Mouse (Mus musculus): ENCODE results near the gene Dock9.

Dock9 gene

DNA sequence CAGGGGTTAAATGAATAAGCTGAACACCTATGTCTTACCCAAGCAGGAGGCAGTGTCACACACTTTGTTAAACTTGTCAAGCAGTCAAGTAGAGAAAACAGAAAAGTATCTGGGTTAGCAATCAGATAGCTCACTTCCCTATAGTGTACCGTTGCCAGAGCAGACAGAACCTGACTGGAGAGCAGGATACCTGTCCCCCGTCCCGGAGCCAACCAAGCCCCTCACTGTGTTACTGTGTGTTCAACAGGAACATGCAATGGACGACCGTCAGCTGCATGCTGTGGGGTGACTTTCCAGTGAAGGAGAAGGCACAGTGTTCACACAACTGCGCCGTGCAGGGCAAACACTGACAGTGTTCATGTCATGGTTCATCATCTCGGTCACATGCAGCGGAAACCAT is 205.3 kb downstream of the Dock9 start:
- no peak for DNase-seq (ENCODE audit: low read depth, low spot score)

DNA sequence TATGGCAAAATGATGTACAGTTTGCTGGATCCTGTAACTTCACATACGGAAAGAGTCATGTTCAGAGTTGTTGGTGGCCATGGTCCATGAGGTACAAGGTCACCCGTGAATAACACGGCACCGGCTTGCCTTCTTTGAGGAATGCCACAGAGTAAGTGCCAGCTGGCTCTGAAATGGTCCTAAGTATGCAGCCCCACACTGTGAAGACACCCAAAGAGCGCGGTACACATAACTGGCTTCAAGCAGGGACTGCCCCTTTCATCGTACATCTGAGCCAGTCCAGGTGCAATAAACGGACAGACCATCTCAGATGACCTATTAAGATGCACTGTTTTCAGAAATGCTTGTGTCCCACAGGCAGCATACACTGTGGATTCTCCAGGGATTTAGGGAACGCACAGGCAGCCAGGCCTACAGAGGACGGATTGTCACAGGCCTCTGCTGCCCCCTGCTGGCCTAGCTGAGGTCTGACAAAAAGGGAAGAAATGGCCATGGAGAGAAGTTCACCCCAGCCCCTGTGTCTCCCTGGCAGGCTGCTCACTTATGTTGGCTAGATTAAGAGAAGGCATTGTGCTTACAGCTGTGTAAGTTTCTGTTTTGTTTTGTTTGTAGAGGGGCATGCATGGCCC is 208.4 kb downstream of the Dock9 start:
- DNase-seq (ENCODE audit: low read depth, low spot score): peak; percentile 79

DNA sequence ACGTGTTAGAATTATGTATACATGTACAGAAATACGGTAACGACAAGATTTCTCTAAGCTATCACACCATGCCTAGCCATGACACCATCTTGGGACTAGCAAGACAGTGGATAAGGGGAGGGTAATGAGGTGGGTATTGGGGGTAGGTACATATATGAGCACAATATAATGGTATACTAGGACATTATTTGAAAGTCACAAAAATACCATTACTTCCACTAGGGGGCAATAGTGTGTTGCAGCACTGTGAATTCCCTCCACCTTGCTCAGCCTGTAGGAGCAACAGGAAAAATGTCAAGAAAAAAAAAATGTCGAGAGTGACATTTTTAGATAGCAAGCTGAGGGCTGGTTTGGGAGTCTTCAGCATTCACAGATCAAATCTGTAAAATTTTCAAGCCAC is 209.2 kb downstream of the Dock9 start:
- DNase-seq (ENCODE audit: low read depth, low spot score): peak; percentile 60

DNA sequence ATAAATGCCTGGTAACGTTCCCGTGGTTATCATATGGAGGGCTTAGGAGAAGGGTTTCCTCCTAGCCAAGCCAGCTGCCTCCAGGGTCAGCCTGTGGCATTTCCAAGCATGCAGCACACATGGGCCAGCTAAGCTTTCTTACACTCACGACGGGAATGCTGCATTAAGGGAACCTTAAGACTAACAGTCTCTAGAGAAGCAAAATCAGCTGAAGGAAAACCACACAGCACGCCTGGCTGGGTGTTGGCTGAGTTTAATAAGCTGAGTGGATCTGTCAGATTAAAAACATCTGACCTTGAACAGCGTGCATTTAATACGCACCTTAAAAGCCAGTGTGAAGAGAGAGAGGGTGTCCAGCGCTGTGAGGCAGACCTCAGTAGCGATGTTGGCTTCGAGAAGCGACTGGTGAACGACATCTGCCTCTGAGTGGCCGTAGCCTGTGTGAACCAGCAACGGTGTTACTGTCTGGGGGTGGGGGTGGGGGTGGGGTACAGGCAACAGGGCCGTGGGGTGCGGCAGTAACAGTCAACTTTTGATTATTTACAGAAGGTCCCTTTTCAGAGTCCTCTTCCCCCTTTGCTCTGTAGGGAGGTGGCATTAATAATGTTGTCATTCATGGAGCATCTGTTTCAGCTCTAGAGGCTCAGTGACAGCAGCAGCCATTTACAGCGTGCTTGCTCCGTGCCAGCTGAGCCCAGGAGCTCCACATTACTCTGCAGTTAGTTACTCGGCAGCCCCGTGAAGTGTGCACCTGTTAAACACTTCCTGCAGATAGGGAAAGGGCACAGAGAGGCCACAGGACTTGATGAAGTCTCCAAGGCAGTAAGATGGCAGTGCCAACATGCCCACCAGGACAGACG is 211.5 kb downstream of the Dock9 start:
- no peak for DNase-seq (ENCODE audit: low read depth, low spot score)

DNA sequence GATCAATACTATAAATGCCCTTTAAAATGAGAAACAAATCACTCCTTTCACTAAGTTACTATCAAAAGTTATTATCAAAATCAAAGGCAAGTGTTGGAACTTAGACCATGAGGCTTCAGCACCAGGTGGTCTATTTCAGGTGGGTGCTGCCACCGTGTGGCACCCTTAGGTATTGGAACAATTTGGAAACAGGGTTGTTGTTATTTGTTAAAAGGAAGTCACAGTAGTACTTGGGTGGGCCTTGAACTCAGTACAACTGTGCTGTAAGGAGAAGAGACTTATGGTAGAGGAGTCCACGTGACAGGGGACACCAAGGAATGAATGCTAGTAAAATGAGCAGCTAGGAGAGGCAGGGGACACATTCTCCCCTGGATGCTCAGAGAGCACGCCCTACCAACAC is 218.6 kb downstream of the Dock9 start:
- peak; percentile 70 for DNase-seq (ENCODE audit: low read depth, low spot score)

DNA sequence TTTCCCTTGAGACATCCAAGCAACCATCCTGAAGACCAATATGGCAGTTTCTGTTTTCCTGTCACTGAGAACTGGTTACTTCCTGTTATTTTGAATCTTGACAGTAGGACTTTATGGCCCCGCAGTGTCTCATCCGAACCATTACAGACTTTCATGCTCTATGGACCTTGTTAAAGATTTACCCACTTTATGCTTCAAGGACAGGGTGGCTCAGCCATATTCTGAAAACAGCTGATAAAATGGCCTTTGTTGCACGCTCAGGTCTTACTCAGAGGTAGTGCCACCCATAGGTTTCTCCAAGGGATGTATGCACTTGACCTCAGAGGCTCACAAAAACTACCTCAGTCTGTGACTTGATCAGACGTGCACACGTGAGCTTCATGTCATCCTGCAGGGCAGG is 224.2 kb downstream of the Dock9 start:
- no peak for DNase-seq (ENCODE audit: low read depth, low spot score)

DNA sequence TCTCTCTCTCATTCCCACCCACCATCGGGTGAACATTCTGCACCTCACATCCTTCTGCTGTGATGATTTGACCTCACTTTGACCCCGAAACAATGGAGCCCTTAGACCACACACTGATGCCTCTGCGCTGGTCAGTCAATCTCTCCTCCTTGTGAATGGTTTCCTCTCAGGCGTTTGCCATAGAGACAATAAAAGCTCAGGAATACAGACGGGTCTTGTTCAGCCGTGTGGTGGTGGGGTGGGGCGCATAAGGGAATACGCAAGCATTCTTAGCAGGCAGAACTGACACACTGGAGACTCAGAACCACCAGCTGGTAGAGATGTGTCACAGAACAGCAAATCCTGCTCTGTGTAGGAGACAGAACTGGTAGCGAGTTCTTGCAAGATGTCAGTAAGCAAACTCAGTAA is 230.8 kb downstream of the Dock9 start:
- DNase-seq (ENCODE audit: low read depth, low spot score): no peak

DNA sequence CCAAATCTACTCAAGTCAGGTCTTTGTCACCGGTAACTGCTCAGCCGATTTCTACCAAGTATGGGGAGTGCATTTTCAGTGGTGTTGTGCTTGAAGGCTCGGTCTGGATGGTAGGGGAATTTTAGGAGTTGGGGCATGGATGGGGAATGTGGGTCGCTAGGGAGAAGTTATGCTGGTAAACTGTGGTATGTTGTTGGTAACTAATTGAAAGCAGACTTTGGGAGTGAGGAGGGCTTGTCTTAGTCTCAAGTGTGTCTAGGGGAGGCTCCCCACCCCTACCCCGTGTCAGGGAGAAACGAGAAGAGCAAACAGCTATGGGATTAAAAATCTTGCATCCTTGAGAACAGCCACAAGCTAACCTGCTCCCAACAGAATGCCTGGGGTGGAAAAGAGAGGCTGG is 231.7 kb downstream of the Dock9 start:
- DNase-seq (ENCODE audit: low read depth, low spot score): no peak

DNA sequence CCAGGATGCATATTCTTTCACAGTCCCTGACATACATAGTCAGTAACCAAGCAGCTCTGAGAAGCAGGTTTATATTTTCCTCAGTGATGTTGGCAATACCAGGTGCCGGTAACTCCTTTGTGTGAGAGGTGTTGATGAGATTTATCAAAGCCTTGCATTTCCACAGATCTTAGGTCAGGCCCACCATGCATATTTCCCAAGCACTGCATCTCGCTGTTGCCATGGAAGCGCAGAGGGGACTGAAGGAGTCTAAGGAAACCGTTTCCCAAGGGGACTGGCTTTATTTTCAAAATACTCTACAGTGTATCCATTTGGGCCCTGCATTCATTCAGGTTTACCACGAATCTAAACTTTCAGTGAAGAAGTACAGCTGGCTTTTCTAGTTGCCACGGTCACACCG is 233.0 kb downstream of the Dock9 start:
- no peak for DNase-seq (ENCODE audit: low read depth, low spot score)

DNA sequence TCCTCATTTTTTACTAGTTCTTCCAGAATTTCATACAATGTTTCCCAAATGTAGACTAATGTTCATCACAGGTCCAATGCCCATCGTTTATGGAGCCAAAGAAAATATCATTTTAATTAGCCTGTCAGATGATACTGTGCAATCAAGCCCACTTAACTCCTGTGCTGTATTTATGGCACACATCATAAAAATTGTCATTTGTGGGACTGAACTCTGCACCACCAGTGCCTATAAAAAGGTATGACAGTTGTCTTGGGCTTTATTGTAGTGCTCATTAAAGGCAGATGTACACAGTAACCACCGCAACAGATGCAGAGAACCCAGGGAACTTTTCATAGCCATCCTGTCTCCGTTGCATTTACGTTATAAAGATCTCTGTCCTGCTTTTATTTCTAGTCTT is 233.7 kb downstream of the Dock9 start:
- no peak for DNase-seq (ENCODE audit: low read depth, low spot score)

DNA sequence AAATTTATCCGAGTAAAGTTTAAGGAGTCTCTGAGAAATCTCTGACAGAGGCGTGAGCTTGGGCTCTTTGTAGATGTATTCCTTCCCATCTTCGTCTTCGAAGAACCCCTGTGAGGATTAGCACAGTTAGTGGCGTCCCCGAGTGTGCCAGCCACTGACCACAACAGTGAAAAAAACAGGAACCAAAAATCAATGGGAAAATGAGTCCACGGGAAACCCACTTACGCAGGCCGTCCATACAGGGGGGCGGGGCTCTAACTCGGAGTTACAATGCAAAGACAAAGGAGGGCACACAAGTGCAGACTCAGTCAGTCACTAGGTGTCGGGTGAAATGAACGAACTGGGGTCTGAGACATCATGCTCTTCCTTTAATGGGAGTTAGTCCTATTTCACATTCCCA is 238.6 kb downstream of the Dock9 start:
- no peak for DNase-seq (ENCODE audit: low read depth, low spot score)

DNA sequence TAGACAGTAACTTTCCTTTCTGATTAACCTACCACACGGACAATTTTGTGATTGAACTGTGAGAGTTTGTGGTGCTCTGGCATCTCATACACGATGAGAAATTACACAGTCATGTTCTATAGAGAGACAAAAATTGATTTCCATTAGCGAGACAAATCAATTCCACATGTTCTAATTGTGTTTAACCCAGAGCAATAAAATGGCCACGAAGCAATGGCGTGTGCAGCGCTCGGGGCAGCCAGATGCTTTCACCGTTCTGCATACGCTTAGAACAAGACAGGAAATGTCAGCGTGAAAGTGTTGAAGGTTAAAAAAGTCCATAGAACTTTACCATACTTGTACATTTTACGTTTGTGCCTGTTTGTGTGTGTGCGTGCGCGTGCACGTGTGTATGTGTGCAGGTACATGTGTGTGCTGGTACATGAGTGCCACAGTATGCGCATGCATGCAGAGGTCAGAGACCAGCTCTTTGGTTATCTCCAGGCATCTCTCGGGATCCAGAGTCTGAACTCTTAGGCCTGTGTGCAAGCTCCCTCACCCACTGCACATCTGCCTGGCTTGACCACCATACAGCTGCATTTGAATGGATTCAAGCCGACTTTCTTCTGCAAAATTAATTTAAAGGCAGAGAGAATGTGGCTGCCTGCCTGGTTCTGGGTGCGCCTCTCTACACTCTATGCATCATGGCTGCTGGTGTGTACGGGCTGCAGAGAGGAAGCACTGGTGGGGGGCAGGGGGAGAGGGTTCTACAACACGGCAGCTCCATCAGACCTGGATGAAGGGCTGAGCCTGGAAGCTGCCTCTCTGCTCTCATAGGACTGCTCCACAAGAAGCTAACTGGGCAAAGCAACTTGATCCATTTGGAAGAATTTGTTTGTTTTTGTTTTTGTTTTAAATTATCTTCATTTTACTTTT is 241.0 kb downstream of the Dock9 start:
- DNase-seq (ENCODE audit: low read depth, low spot score): no peak

DNA sequence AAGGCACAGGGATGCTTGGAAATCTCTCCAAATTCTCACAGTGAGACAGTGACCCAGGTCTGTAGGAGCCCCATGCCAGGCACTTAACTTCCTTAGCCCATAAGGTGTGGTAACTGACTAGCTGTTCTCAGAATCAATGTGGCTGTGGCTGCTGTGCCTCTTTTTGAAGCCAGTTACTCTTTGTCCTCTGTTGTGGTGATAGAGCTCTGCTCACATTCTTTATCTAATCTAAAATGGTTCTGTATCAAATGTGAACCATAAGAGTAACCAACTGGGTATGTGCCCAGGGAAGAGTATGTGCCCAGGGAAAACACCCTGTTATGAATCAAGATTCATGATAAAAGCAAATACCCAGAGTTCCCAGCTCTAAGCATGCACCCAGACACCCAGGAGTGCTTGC is 243.9 kb downstream of the Dock9 start:
- DNase-seq (ENCODE audit: low read depth, low spot score): no peak

DNA sequence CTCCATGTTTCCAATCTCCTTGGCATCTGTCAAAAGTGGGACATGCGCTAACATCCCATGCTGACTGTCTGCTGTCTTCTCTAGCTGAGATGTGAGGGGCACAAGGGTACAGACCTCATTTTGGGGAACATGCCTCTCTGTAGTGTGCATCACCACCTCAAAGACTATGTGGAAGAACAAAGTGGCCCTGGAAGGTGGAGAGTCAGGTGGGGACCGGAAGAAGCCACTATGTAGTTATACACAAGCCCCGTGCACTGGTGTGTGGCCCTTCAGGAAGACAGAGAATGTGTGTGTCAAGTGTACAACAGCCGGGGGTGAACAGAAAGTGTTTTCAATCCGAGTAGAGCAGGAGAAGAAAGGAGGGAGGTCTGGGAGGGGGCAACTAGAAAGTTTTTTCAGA is 245.1 kb downstream of the Dock9 start:
- DNase-seq (ENCODE audit: low read depth, low spot score): no peak

DNA sequence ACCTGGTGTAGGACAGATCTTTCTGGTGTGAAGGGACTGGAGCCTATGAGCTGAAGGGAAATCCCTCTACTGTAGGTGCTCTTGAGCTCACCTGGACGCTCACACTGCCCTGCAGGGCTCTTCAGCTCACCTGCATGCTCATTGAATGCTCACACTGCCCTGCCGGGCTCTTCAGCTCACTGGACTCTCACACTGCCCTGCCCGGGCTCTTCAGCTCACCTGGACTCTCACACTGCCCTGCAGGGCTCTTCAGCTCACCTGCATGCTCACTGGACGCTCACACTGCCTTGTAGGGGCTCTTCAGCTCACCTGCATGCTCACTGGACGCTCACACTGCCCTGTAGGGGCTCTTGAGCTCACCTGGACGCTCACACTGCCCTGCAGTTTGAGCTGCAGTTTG is 247.8 kb downstream of the Dock9 start:
- DNase-seq (ENCODE audit: low read depth, low spot score): no peak

DNA sequence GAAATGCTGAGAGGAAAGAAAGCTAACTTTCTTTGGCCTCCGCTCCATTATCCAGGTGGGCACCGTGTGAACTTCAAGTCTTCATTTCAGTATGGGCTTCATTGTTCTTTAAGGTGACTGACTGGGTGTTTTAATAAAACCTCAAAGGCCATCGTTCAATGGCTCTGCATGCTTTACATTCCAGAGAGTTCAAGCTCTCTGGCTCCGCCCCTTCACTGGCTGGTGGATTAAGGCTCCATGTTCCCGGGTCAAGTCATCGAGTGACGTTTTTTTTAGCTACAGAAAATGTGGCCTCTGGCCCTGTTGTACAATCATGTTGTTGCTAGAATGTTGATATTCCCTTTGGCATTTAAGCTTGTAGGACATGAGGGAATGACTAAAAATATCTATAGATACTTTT is 249.9 kb downstream of the Dock9 start:
- no peak for DNase-seq (ENCODE audit: low read depth, low spot score)

DNA sequence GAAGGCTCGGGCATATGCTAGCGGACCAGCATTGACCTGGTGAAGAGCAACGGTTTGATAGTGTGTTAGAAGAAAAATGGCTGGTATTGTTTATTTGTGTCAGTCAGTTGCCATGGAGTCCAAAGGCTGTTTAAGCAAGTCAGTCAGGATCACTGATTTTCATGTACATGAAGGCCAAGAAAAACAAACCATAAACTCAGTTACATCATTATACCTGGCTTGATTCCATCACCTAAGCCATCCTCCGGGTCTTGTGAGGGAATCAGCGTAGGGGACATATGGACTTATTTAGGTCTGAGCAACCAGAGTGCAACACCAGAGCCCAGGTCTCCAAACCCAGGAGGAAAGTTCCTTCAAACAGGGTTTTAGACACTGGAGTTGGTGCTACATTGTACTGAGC is 251.0 kb downstream of the Dock9 start:
- DNase-seq (ENCODE audit: low read depth, low spot score): no peak

DNA sequence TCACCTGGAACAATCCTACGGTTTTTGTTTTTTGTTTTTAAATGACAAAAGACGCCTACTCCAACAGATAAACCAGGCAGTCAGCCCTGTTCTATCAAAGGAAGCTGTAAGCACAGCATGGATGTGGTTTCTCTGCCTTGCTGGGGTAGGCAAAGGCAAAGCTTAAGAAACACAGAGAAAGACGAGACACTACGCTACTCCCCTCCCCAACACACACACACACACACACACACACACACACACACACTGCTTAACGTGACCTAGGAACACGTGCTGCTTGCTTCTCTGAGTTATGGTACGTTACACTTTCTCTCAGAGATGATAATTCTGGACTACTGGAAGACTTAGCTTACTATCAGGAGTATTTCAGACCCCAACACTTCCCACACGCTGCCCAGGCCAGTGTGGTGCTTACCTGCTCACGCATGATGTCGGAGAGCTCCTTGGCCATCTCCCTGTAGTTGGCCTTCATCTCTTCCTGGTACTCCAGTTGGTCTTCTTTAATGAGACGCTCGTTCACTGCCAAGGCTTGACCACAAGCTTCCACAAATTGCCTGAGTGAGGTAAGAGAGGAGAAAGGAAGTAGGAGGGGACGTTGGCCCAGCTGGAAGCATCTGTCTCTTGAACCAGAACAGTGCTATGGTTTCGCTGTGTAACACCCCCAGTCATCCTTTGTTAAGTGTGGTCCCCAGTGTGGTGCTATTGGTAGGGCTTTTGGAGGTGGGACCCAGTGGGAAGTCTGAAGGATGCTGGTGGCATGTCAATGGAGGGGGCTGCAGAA is 251.9 kb downstream of the Dock9 start:
- DNase-seq (ENCODE audit: low read depth, low spot score): no peak

DNA sequence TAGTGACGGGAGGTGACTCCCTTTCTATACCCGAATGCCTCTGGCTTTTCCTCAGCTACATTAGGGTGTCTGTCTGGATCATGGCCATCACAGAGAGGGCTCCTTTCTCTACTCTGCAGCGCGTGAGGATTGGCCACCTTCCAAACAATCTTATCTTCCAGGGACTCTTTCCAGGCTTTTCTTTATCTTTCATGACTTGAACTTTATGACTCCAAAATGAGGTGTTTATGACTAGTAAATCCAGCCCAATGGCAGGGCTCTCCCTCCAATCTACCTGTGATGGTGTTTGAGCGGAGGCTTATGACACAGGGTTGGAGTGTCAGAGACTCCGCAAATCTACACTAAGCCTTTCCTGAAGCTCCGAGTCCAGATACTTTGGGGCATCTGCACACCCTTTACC is 256.4 kb downstream of the Dock9 start:
- DNase-seq (ENCODE audit: low read depth, low spot score): no peak

DNA sequence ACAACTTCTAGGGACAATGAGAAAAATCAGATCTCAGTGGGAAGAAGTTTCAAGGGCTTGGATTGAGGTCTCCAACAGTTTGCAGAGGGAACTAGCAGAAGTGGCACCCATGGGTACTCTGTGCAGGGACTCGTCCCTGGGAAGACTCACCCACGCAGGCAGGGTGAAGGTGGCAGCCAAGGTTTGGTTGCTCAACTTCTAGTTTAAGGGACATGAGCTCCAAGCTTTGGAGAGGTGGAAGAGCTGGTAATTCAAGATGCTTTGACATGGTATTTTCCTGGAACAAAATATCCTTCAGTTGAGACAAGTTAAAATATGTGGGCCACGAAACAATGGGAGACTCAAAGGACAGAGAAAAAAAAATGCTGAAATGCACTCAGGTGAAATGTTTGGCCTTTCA is 263.1 kb downstream of the Dock9 start:
- DNase-seq (ENCODE audit: low read depth, low spot score): no peak

DNA sequence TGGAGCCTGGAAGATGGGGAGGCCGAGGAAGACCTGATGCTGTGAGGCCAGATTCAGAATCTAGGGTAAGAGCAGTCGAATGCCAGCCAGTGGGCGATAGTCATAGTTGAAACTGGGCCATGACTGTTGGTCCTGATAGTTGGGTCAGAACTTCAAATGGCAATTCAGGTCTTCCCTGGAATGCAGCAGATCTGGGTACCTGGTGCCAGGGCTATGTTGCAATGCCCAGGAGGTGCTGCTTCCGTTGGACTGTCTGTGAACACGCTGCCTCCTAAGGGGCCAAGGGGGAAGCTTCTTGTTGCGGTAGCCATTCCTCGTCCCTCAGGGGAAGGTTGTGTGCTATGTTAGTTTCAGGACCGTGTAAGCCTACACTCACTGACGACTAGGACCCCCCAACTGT is 266.8 kb downstream of the Dock9 start:
- DNase-seq (ENCODE audit: low read depth, low spot score): no peak

DNA sequence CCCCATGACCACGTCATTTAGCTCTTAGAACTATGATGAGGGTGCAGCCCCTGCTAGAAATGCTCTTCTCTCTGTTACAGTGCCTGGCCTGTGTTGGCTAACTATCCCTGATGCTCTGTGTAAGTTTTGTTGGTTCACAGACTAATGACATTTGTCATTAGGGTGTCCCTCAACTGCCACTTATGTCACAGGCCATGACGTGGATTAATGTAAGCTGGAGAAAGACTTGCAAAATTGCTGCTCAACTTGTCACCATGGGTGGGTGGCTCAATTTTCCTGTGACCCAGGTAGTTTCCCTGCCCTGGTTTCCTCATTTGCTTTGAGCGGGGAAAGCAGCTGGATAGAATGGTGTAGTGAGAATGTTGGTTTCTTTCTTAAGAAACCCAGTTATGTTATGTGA is 269.8 kb downstream of the Dock9 start:
- no peak for DNase-seq (ENCODE audit: low read depth, low spot score)

Measured in A20 (cell line).